Mouse (Mus musculus): Measurements from ENCODE around the gene Celsr3. TPM values are rescaled to one million over a fixed set of nuclear protein-coding genes. Genes with fewer than 3 reads are reported as not detected.
A peak's percentile ranks its signal among the peaks of the same experiment; 100 is the strongest.

The Celsr3 gene
- total and polyA plus RNA-seq, 3 experiments: 0.11 TPM; not detected in 2

GRCm38 (mm10) chr9:108853635-108854240, 27.6 kb downstream of the Celsr3 start:
- peak; percentile 86 for ATAC-seq (ENCODE audit: extremely low read depth, insufficient number of reproducible peaks, low FRiP score, poor library complexity, severe bottlenecking)
- TF ChIP-seq GATA2 (IDR thresholded peaks at IDR 0.05; ENCODE audit: borderline replicate concordance, low read depth, low read length): no peak
- TF ChIP-seq CTCF (IDR thresholded peaks at IDR 0.05; ENCODE audit: low read depth, low read length): no peak; the same call in 1 of the 2 replicates
- no peak for TF ChIP-seq GATA1 (IDR thresholded peaks at IDR 0.05; ENCODE audit: borderline replicate concordance, low read length)
- TF ChIP-seq POLR2AphosphoS5 (IDR thresholded peaks at IDR 0.05; ENCODE audit: insufficient replicate concordance, low read depth, low read length): no peak
- no peak for TF ChIP-seq TAL1 (conservative IDR thresholded peaks at IDR 0.05; ENCODE audit: low read depth, low read length)
- H3K4me1 ChIP-seq (ENCODE audit: insufficient read depth, low read depth, low read length): peaks cover 29% of the 10 kb centered on the region
- H3K27me3 ChIP-seq (ENCODE audit: insufficient read depth, low read length): peaks cover 8% of the 10 kb centered on the region
- no peaks in the 10 kb centered on the region for H3K9me3 ChIP-seq (replicated peaks)
- H3K4me3 ChIP-seq (ENCODE audit: low read depth, low read length): peak overlapping the region; percentile 79
- DNase-seq (ENCODE audit: low spot score): peak; percentile 99
- H3K36me3 ChIP-seq (replicated peaks): peaks cover 32% of the 10 kb centered on the region

DNA sequence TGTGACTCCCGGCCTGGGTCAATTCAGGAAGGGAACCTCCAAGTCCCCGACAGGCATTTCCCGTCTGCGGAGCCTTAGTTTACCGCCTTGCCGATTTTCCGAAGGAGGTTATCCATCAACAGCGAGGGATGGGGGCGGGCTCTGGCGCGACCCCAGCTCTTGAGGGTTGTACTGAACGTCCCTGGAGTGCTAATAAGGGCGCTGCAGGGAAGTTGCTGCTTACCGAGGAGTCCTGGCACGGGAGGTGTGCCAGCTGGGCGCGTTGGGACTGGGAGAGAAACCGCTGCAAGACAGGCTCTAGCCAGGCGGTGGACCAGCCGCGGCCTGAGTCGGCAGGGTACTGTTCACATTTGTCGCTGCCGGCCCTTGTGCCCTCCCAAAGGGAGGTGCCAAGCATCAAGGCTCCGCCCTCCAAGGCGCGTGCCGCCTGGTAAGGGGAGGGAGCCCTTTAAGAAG, 28.1 kb downstream of the Celsr3 start:
- no peak for TF ChIP-seq GATA1 (IDR thresholded peaks at IDR 0.05; ENCODE audit: borderline replicate concordance, low read length)
- TF ChIP-seq CTCF (IDR thresholded peaks at IDR 0.05; ENCODE audit: low read depth, low read length): no peak
- TF ChIP-seq TAL1 (conservative IDR thresholded peaks at IDR 0.05; ENCODE audit: low read depth, low read length): no peak
- TF ChIP-seq GATA2 (IDR thresholded peaks at IDR 0.05; ENCODE audit: borderline replicate concordance, low read depth, low read length): no peak
- TF ChIP-seq POLR2AphosphoS5 (IDR thresholded peaks at IDR 0.05; ENCODE audit: insufficient replicate concordance, low read depth, low read length): no peak
- peaks cover 36% of the 10 kb centered on the region for H3K36me3 ChIP-seq (replicated peaks)
- DNase-seq (ENCODE audit: low spot score): peak; percentile 91
- peak overlapping the region; percentile 79 for H3K4me3 ChIP-seq (ENCODE audit: low read depth, low read length)
- no peaks in the 10 kb centered on the region for H3K9me3 ChIP-seq (replicated peaks)
- peaks cover 29% of the 10 kb centered on the region for H3K4me1 ChIP-seq (ENCODE audit: insufficient read depth, low read depth, low read length)
- H3K27me3 ChIP-seq (ENCODE audit: insufficient read depth, low read length): peaks cover 2% of the 10 kb centered on the region
- peak; percentile 87 for ATAC-seq (ENCODE audit: extremely low read depth, insufficient number of reproducible peaks, low FRiP score, poor library complexity, severe bottlenecking)

- Histone ChIP-seq H3K36me3 (replicated peaks) (peaks cover 43% of the 10 kb centered on the region), H3K9me3 (replicated peaks) (no peaks in the 10 kb centered on the region), H3K4me3 (ENCODE audit: low read depth, low read length) (no peak overlapping the region), H3K4me1 (ENCODE audit: insufficient read depth, low read depth, low read length) (peaks cover 29% of the 10 kb centered on the region), H3K27me3 (ENCODE audit: insufficient read depth, low read length) (no peaks in the 10 kb centered on the region)
- DNase-seq (ENCODE audit: low spot score) (no peak), ATAC-seq (ENCODE audit: extremely low read depth, insufficient number of reproducible peaks, low FRiP score, poor library complexity, severe bottlenecking) (no peak)
- no peak for TF ChIP-seq POLR2AphosphoS5 (IDR thresholded peaks at IDR 0.05; ENCODE audit: insufficient replicate concordance, low read depth, low read length)
- no peak for TF ChIP-seq CTCF (IDR thresholded peaks at IDR 0.05; ENCODE audit: low read depth, low read length)
- no peak for TF ChIP-seq GATA1 (IDR thresholded peaks at IDR 0.05; ENCODE audit: borderline replicate concordance, low read length)
- no peak for TF ChIP-seq TAL1 (conservative IDR thresholded peaks at IDR 0.05; ENCODE audit: low read depth, low read length)
- no peak for TF ChIP-seq GATA2 (IDR thresholded peaks at IDR 0.05; ENCODE audit: borderline replicate concordance, low read depth, low read length)
These were observed 29.2 kb downstream of the Celsr3 start for GRCm38 (mm10) chr9:108855335-108855734.

DNA sequence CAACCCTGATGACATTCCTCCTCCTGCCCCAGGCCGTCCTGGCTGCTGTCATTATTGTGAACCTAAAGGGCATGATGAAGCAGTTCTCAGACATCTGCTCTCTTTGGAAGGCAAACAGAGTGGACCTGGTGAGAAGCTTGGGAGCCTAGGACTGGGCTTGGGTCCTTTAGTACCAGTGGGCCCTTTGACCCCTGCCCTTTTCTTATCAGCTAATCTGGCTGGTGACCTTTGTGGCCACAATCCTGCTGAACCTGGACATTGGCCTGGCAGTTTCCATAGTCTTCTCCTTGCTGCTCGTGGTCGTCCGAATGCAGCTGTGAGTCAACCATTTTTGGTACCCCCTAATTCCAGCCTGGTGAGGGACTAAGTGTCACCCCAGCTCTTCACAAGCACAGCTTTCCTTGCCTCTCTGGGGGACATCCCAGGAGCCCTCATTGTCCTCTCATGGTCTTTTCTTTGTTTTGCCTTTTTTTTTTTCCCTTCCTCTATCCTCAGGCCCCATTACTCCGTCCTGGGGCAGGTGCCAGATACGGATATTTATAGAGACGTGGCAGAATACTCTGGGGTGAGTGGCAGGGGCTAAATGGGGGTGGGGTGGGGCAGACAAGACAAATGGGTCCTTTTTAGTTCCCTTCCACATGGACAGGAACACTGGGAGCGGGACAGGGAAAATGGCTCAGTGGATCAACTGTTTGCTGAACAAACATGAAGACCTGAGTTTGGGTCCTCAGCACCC, 32.8 kb downstream of the Celsr3 start:
- Histone ChIP-seq H3K9me3 (replicated peaks) (no peaks in the 10 kb centered on the region), H3K4me3 (ENCODE audit: low read depth, low read length) (no peak overlapping the region), H3K27me3 (ENCODE audit: insufficient read depth, low read length) (no peaks in the 10 kb centered on the region), H3K4me1 (ENCODE audit: insufficient read depth, low read depth, low read length) (peaks cover 10% of the 10 kb centered on the region), H3K36me3 (replicated peaks) (peaks cover 50% of the 10 kb centered on the region)
- no peak for DNase-seq (ENCODE audit: low spot score)
- no peak for ATAC-seq (ENCODE audit: extremely low read depth, insufficient number of reproducible peaks, low FRiP score, poor library complexity, severe bottlenecking)
- TF ChIP-seq CTCF (IDR thresholded peaks at IDR 0.05; ENCODE audit: low read depth, low read length): no peak
- TF ChIP-seq TAL1 (conservative IDR thresholded peaks at IDR 0.05; ENCODE audit: low read depth, low read length): no peak
- TF ChIP-seq GATA1 (IDR thresholded peaks at IDR 0.05; ENCODE audit: borderline replicate concordance, low read length): no peak
- TF ChIP-seq GATA2 (IDR thresholded peaks at IDR 0.05; ENCODE audit: borderline replicate concordance, low read depth, low read length): no peak
- no peak for TF ChIP-seq POLR2AphosphoS5 (IDR thresholded peaks at IDR 0.05; ENCODE audit: insufficient replicate concordance, low read depth, low read length)

Other genes starting within 250 kb of the Celsr3 start
- gene Wdr6, start 247.6 kb upstream of the Celsr3 start, total RNA-seq (2014; fragmentation: Nextera tagmentation): 22.6 and 27.6 TPM in 2 replicates
- 36.3 and 39.2 TPM in 2 replicates for gene Wdr6, start 247.6 kb upstream of the Celsr3 start, total RNA-seq (2017)
- gene Wdr6, start 247.6 kb upstream of the Celsr3 start, polyA plus RNA-seq (2012): 16.9 and 30.0 TPM in 2 replicates
- 1.7 and 1.9 TPM in 2 replicates for gene P4htm, start 228.7 kb upstream of the Celsr3 start, total RNA-seq (2014; fragmentation: Nextera tagmentation)
- gene P4htm, start 228.7 kb upstream of the Celsr3 start, total RNA-seq (2017): 2.0 and 2.6 TPM in 2 replicates
- 5.4 and 5.7 TPM in 2 replicates for gene P4htm, start 228.7 kb upstream of the Celsr3 start, polyA plus RNA-seq (2012)
- gene Arih2, start 176.9 kb upstream of the Celsr3 start, total RNA-seq (2014; fragmentation: Nextera tagmentation): 77.4 and 83.1 TPM in 2 replicates
- 86.9 and 91.4 TPM in 2 replicates for gene Arih2, start 176.9 kb upstream of the Celsr3 start, total RNA-seq (2017)
- 146 and 153 TPM in 2 replicates for gene Arih2, start 176.9 kb upstream of the Celsr3 start, polyA plus RNA-seq (2012)
- gene Slc25a20, start 164.2 kb upstream of the Celsr3 start, total RNA-seq (2014; fragmentation: Nextera tagmentation): 17.4 and 17.8 TPM in 2 replicates
- gene Slc25a20, start 164.2 kb upstream of the Celsr3 start, total RNA-seq (2017): 30.3 TPM in 2 replicates
- 5.5 and 7.7 TPM in 2 replicates for gene Slc25a20, start 164.2 kb upstream of the Celsr3 start, polyA plus RNA-seq (2012)
- gene Prkar2a, start 137.0 kb upstream of the Celsr3 start, total RNA-seq (2014; fragmentation: Nextera tagmentation): not detected in 2 replicates
- 0.29 and 0.38 TPM in 2 replicates for gene Prkar2a, start 137.0 kb upstream of the Celsr3 start, total RNA-seq (2017)
- 0.19 TPM in 1 of 2 replicates, not detected in the other for gene Prkar2a, start 137.0 kb upstream of the Celsr3 start, polyA plus RNA-seq (2012)
- 39.0 and 43.0 TPM in 2 replicates for gene Ip6k2, start 42.5 kb upstream of the Celsr3 start, total RNA-seq (2014; fragmentation: Nextera tagmentation)
- gene Ip6k2, start 42.5 kb upstream of the Celsr3 start, total RNA-seq (2017): 35.7 and 43.8 TPM in 2 replicates
- 29.4 and 33.6 TPM in 2 replicates for gene Ip6k2, start 42.5 kb upstream of the Celsr3 start, polyA plus RNA-seq (2012)
- 4.7 and 6.3 TPM in 2 replicates for gene Nckipsd, start 18.0 kb upstream of the Celsr3 start, total RNA-seq (2014; fragmentation: Nextera tagmentation)
- 4.1 and 5.2 TPM in 2 replicates for gene Nckipsd, start 18.0 kb upstream of the Celsr3 start, total RNA-seq (2017)
- gene Nckipsd, start 18.0 kb upstream of the Celsr3 start, polyA plus RNA-seq (2012): 5.6 and 8.3 TPM in 2 replicates
- gene Slc26a6, start 27.0 kb downstream of the Celsr3 start, total RNA-seq (2014; fragmentation: Nextera tagmentation): 1.0 and 3.6 TPM in 2 replicates
- gene Slc26a6, start 27.0 kb downstream of the Celsr3 start, total RNA-seq (2017): 2.3 and 3.1 TPM in 2 replicates
- gene Slc26a6, start 27.0 kb downstream of the Celsr3 start, polyA plus RNA-seq (2012): 2.4 and 3.5 TPM in 2 replicates
- gene Tmem89, start 88.3 kb downstream of the Celsr3 start, total RNA-seq (2014; fragmentation: Nextera tagmentation): not detected in 2 replicates
- gene Tmem89, start 88.3 kb downstream of the Celsr3 start, total RNA-seq (2017): not detected in 2 replicates
- gene Tmem89, start 88.3 kb downstream of the Celsr3 start, polyA plus RNA-seq (2012): not detected in 2 replicates
- gene Uqcrc1, start 110.3 kb downstream of the Celsr3 start, total RNA-seq (2014; fragmentation: Nextera tagmentation): 172 and 173 TPM in 2 replicates
- 186 and 188 TPM in 2 replicates for gene Uqcrc1, start 110.3 kb downstream of the Celsr3 start, total RNA-seq (2017)
- 448 and 452 TPM in 2 replicates for gene Uqcrc1, start 110.3 kb downstream of the Celsr3 start, polyA plus RNA-seq (2012)
- gene Col7a1, start 127.3 kb downstream of the Celsr3 start, total RNA-seq (2014; fragmentation: Nextera tagmentation): 0.10 and 0.30 TPM in 2 replicates
- 1.1 and 3.0 TPM in 2 replicates for gene Col7a1, start 127.3 kb downstream of the Celsr3 start, total RNA-seq (2017)
- 0.15 and 0.28 TPM in 2 replicates for gene Col7a1, start 127.3 kb downstream of the Celsr3 start, polyA plus RNA-seq (2012)
- gene Ucn2, start 159.7 kb downstream of the Celsr3 start, total RNA-seq (2014; fragmentation: Nextera tagmentation): not detected in 2 replicates
- gene Ucn2, start 159.7 kb downstream of the Celsr3 start, total RNA-seq (2017): 0.17 and 0.38 TPM in 2 replicates
- gene Ucn2, start 159.7 kb downstream of the Celsr3 start, polyA plus RNA-seq (2012): not detected in 2 replicates
- 7.1 and 10.0 TPM in 2 replicates for gene Pfkfb4, start 165.5 kb downstream of the Celsr3 start, total RNA-seq (2014; fragmentation: Nextera tagmentation)
- 9.1 and 9.3 TPM in 2 replicates for gene Pfkfb4, start 165.5 kb downstream of the Celsr3 start, total RNA-seq (2017)
- gene Pfkfb4, start 165.5 kb downstream of the Celsr3 start, polyA plus RNA-seq (2012): 1.7 and 4.1 TPM in 2 replicates
- gene Shisa5, start 212.2 kb downstream of the Celsr3 start, total RNA-seq (2014; fragmentation: Nextera tagmentation): 17.1 and 24.2 TPM in 2 replicates
- 50.0 and 50.6 TPM in 2 replicates for gene Shisa5, start 212.2 kb downstream of the Celsr3 start, total RNA-seq (2017)
- gene Shisa5, start 212.2 kb downstream of the Celsr3 start, polyA plus RNA-seq (2012): 207 and 259 TPM in 2 replicates
- gene Trex1, start 233.4 kb downstream of the Celsr3 start, total RNA-seq (2014; fragmentation: Nextera tagmentation): 9.6 and 14.4 TPM in 2 replicates
- gene Trex1, start 233.4 kb downstream of the Celsr3 start, total RNA-seq (2017): 12.2 and 19.6 TPM in 2 replicates
- 15.1 and 27.4 TPM in 2 replicates for gene Trex1, start 233.4 kb downstream of the Celsr3 start, polyA plus RNA-seq (2012)
- gene Atrip, start 247.8 kb downstream of the Celsr3 start, total RNA-seq (2014; fragmentation: Nextera tagmentation): 16.4 and 17.9 TPM in 2 replicates
- 18.1 and 22.8 TPM in 2 replicates for gene Atrip, start 247.8 kb downstream of the Celsr3 start, total RNA-seq (2017)
- gene Atrip, start 247.8 kb downstream of the Celsr3 start, polyA plus RNA-seq (2012): 8.5 and 9.2 TPM in 2 replicates